Mouse (Mus musculus): ENCODE data around the gene Fibp. TPM values are rescaled to one million over a fixed set of nuclear protein-coding genes. Genes with fewer than 3 reads are reported as not detected.

The Fibp gene
- polyA plus RNA-seq, 1 experiment from 2014 or later = 164 TPM

GRCm38 (mm10) chr19:5472857-5473256, 12.4 kb downstream of the Fibp start:
- peaks cover 4% of the 10 kb centered on the region for H3K36me3 ChIP-seq
- H3K27ac ChIP-seq (replicated peaks) = no peak overlapping the region
- no peak overlapping the region for H3K9ac ChIP-seq
- H3K4me2 ChIP-seq = no peak overlapping the region
- H3K4me1 ChIP-seq (replicated peaks) = peaks cover 38% of the 10 kb centered on the region
- no peaks in the 10 kb centered on the region for H3K9me3 ChIP-seq
- H3K27me3 ChIP-seq = no peaks in the 10 kb centered on the region
- ATAC-seq (ENCODE audit: low read depth) = no peak
- H3K4me3 ChIP-seq = no peak overlapping the region
- 82% methylated on average over 3 of the region's 3 CpGs for WGBS

GRCm38 (mm10) chr19:5473720-5474119, 13.3 kb downstream of the Fibp start, which contains the start of gene Efemp2:
Gene Efemp2, plus strand, starts transcription at chr19:5473954.
- Histone ChIP-seq H3K9me3 (no peaks in the 10 kb centered on the region), H3K4me1 (replicated peaks) (peaks cover 40% of the 10 kb centered on the region), H3K4me2 (peak within 1 kb of the TSS; percentile 83), H3K36me3 (0 out of 2 replicates have a peak, but pooled peaks cover 5% of the 10 kb centered on the region), H3K27ac (replicated peaks) (peak within 1 kb of the TSS; percentile 74), H3K27me3 (no peaks in the 10 kb centered on the region), H3K9ac (peak within 1 kb of the TSS; percentile 72), H3K4me3 (peak within 1 kb of the TSS; percentile 52)
- 2% methylated on average over 22 of the region's 22 CpGs for WGBS
- peak; percentile 48 for ATAC-seq (ENCODE audit: low read depth)

GRCm38 (mm10) chr19:5474281-5475068, 14.1 kb downstream of the Fibp start:
- Histone ChIP-seq H3K9ac (peak overlapping the region; percentile 72), H3K27ac (replicated peaks) (peak overlapping the region; percentile 74), H3K9me3 (no peaks in the 10 kb centered on the region), H3K4me1 (replicated peaks) (peaks cover 40% of the 10 kb centered on the region), H3K4me3 (peak overlapping the region; percentile 52), H3K27me3 (no peaks in the 10 kb centered on the region), H3K36me3 (0 out of 2 replicates have a peak, but pooled peaks cover 13% of the 10 kb centered on the region), H3K4me2 (peak overlapping the region; percentile 83)
- peak; percentile 46 for ATAC-seq (ENCODE audit: low read depth)
- WGBS = 1% methylated on average over 48 of the region's 68 CpGs

GRCm38 (mm10) chr19:5475069-5475714, 14.8 kb downstream of the Fibp start:
- Histone ChIP-seq H3K4me3 (peak overlapping the region; percentile 52), H3K4me2 (peak overlapping the region; percentile 83), H3K4me1 (replicated peaks) (peaks cover 40% of the 10 kb centered on the region), H3K9me3 (no peaks in the 10 kb centered on the region), H3K9ac (peak overlapping the region; percentile 72), H3K27me3 (no peaks in the 10 kb centered on the region), H3K36me3 (peaks cover 18% of the 10 kb centered on the region; the same call in 1 of the 2 replicates), H3K27ac (replicated peaks) (peak overlapping the region; percentile 74)
- ATAC-seq (ENCODE audit: low read depth) = peak; percentile 28; the same call in 1 of the 2 replicates
- WGBS = 21% methylated on average over 13 of the region's 13 CpGs

- 73% methylated on average over 10 of the region's 10 CpGs for WGBS
- Histone ChIP-seq H3K4me3 (no peak overlapping the region), H3K4me1 (replicated peaks) (peaks cover 40% of the 10 kb centered on the region), H3K9me3 (no peaks in the 10 kb centered on the region), H3K27me3 (no peaks in the 10 kb centered on the region), H3K4me2 (no peak overlapping the region), H3K36me3 (peaks cover 37% of the 10 kb centered on the region), H3K9ac (no peak overlapping the region), H3K27ac (replicated peaks) (no peak overlapping the region)
- ATAC-seq (ENCODE audit: low read depth) = no peak
Observed at GRCm38 (mm10) chr19:5477004-5477667, 16.7 kb downstream of the Fibp start.

GRCm38 (mm10) chr19:5477668-5478300, 17.4 kb downstream of the Fibp start:
- Histone ChIP-seq H3K4me1 (replicated peaks) (peaks cover 40% of the 10 kb centered on the region), H3K9ac (no peak overlapping the region), H3K4me2 (no peak overlapping the region), H3K36me3 (peaks cover 44% of the 10 kb centered on the region), H3K4me3 (no peak overlapping the region), H3K27me3 (no peaks in the 10 kb centered on the region), H3K9me3 (no peaks in the 10 kb centered on the region), H3K27ac (replicated peaks) (no peak overlapping the region)
- ATAC-seq (ENCODE audit: low read depth) = no peak
- WGBS = 90% methylated on average over 18 of the region's 18 CpGs

GRCm38 (mm10) chr19:5480016-5480415, 19.6 kb downstream of the Fibp start:
- H3K27me3 ChIP-seq = no peaks in the 10 kb centered on the region
- H3K4me3 ChIP-seq = no peak overlapping the region
- H3K9me3 ChIP-seq = no peaks in the 10 kb centered on the region
- peaks cover 27% of the 10 kb centered on the region for H3K4me1 ChIP-seq (replicated peaks)
- no peak for ATAC-seq (ENCODE audit: low read depth)
- WGBS = 92% methylated on average over 10 of the region's 10 CpGs
- H3K36me3 ChIP-seq = peaks cover 66% of the 10 kb centered on the region
- H3K4me2 ChIP-seq = no peak overlapping the region
- no peak overlapping the region for H3K27ac ChIP-seq (replicated peaks)
- H3K9ac ChIP-seq = no peak overlapping the region

GRCm38 (mm10) chr19:5481398-5481797, 21.0 kb downstream of the Fibp start:
- no peaks in the 10 kb centered on the region for H3K27me3 ChIP-seq
- peaks cover 80% of the 10 kb centered on the region for H3K36me3 ChIP-seq
- no peak overlapping the region for H3K4me2 ChIP-seq
- H3K4me1 ChIP-seq (replicated peaks) = peaks cover 20% of the 10 kb centered on the region
- H3K27ac ChIP-seq (replicated peaks) = no peak overlapping the region
- H3K9ac ChIP-seq = no peak overlapping the region
- WGBS = 93% methylated on average over 10 of the region's 10 CpGs
- ATAC-seq (ENCODE audit: low read depth) = no peak
- no peaks in the 10 kb centered on the region for H3K9me3 ChIP-seq
- no peak overlapping the region for H3K4me3 ChIP-seq

GRCm38 (mm10) chr19:5483386-5484359, 23.3 kb downstream of the Fibp start:
- Histone ChIP-seq H3K36me3 (peaks cover 77% of the 10 kb centered on the region), H3K4me2 (no peak overlapping the region), H3K27ac (replicated peaks) (no peak overlapping the region), H3K4me3 (no peak overlapping the region), H3K4me1 (replicated peaks) (peaks cover 21% of the 10 kb centered on the region), H3K9me3 (no peaks in the 10 kb centered on the region), H3K9ac (no peak overlapping the region), H3K27me3 (no peaks in the 10 kb centered on the region)
- ATAC-seq (ENCODE audit: low read depth) = no peak
- 96% methylated on average over 19 of the region's 19 CpGs for WGBS

- Histone ChIP-seq H3K36me3 (peaks cover 69% of the 10 kb centered on the region), H3K9me3 (no peaks in the 10 kb centered on the region)
- 92% methylated on average over 5 of the region's 5 CpGs for WGBS
Observed at GRCm38 (mm10) chr19:5484496-5484895, 24.1 kb downstream of the Fibp start.

GRCm38 (mm10) chr19:5485371-5485770, 25.0 kb downstream of the Fibp start:
- WGBS = 96% methylated on average over 8 of the region's 8 CpGs
- Histone ChIP-seq H3K9me3 (no peaks in the 10 kb centered on the region), H3K4me2 (no peak overlapping the region), H3K4me3 (no peak overlapping the region), H3K27me3 (no peaks in the 10 kb centered on the region), H3K4me1 (replicated peaks) (peaks cover 35% of the 10 kb centered on the region), H3K36me3 (peaks cover 62% of the 10 kb centered on the region), H3K9ac (0 out of 2 replicates have a peak overlapping the region, but pooled peaks have one; percentile 1), H3K27ac (replicated peaks) (no peak overlapping the region)
- ATAC-seq (ENCODE audit: low read depth) = no peak

More at GRCm38 (mm10) chr19:5484496-5484895, 24.1 kb downstream of the Fibp start:
- Histone ChIP-seq H3K27me3 (no peaks in the 10 kb centered on the region), H3K4me2 (no peak overlapping the region), H3K4me3 (no peak overlapping the region), H3K27ac (replicated peaks) (no peak overlapping the region), H3K9ac (0 out of 2 replicates have a peak overlapping the region, but pooled peaks have one; percentile 38), H3K4me1 (replicated peaks) (peaks cover 29% of the 10 kb centered on the region)
- ATAC-seq (ENCODE audit: low read depth) = no peak
